Mouse (Mus musculus): ENCODE measurements around the gene Slx4.

DNA sequence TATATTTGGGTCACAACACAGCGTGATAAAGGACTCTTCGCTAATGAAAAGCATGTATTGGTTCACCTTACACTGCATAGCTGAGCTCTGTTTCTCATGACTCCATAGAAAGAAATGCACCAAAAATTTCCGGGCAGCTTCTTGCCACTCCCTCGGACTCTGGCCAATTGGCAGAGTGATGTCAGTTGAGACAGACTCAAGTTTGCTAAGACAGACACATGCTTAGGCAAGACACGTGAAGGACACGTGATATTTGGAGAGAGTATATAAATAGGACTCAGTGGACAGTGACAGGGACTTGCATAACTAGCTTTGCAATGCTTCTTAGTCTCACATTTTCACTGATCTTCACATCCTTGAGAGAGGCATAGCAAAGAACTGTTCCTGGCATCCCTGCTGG is 47.2 kb downstream of the Slx4 start:
- no peak for TF ChIP-seq CTCF (IDR thresholded peaks at IDR 0.05)
- TF ChIP-seq POLR2A (IDR thresholded peaks at IDR 0.05; ENCODE audit: insufficient read depth, low read depth, low read length) = no peak
- no peak for TF ChIP-seq EP300 (IDR thresholded peaks at IDR 0.05; ENCODE audit: insufficient read depth, low read depth, low read length)

Data from heart, adult 2 months (tissue).